Mouse (Mus musculus) liver, postnatal 0 days (tissue): ENCODE results near the gene Myct1. TPM values are rescaled to one million over a fixed set of nuclear protein-coding genes. Genes with fewer than 3 reads are reported as not detected.

ENCODE experiments used
- ATAC-seq: fragments of 200-750 bp; cut with Nextera tagmentation; 2 replicates; pipeline ENCODE4 v1.8.0; 2017; ENCODE audit warnings: mild to moderate bottlenecking, moderate library complexity
- DNase-seq: peaks from one replicate; pipeline ENCODE4 v3.0.0-alpha.2; 2016
- H3K27ac ChIP-seq: fragments of 300-500 bp; sonication (generic); 2 replicates; pipeline ENCODE4 v1.5.1; 2014; ENCODE audit warnings: antibody characterized with exemption, moderate library complexity, mild to moderate bottlenecking, low read depth
- H3K27me3 ChIP-seq: fragments of 300-500 bp; sonication (generic); 2 replicates; pipeline ENCODE4 v1.6.1; 2014; ENCODE audit warnings: low read length, control low read depth, mixed read lengths; ENCODE audit not compliant: insufficient read depth
- H3K36me3 ChIP-seq: fragments of 300-500 bp; sonication (generic); replicated peaks from 2 replicates; pipeline ENCODE4 v1.6.1; 2014; ENCODE audit warnings: mild to moderate bottlenecking, control low read depth, low read length, moderate library complexity, mixed read lengths; ENCODE audit not compliant: insufficient read depth
- H3K4me1 ChIP-seq: fragments of 300-500 bp; sonication (generic); 2 replicates; pipeline ENCODE4 v1.6.1; 2014; ENCODE audit warnings: antibody characterized with exemption, mild to moderate bottlenecking, control low read depth; ENCODE audit not compliant: insufficient read depth
- H3K4me2 ChIP-seq: fragments of 300-500 bp; sonication (generic); 2 replicates; pipeline ENCODE4 v1.6.1; 2014; ENCODE audit warnings: low read depth, mild to moderate bottlenecking, low read length, moderate library complexity, mixed read lengths
- H3K4me3 ChIP-seq: fragments of 300-500 bp; sonication (generic); 2 replicates; pipeline ENCODE4 v1.5.1; 2014; ENCODE audit warnings: low read depth, low read length
- H3K9ac ChIP-seq: fragments of 300-500 bp; sonication (generic); replicated peaks from 2 replicates; pipeline ENCODE4 v1.6.1; 2014; ENCODE audit warnings: mild to moderate bottlenecking, moderate library complexity
- H3K9me3 ChIP-seq: fragments of 300-500 bp; sonication (generic); 2 replicates; pipeline ENCODE4 v1.6.1; 2016; ENCODE audit warnings: mild to moderate bottlenecking, control low read depth, low read length, mixed read lengths
- CTCF ChIP-seq: sonication (generic); IDR thresholded peaks from 2 replicates; pipeline ENCODE4 v1.5.1; 2016; ENCODE audit warnings: antibody characterized with exemption, low read depth
- EP300 ChIP-seq: IDR thresholded peaks from 2 replicates; pipeline ENCODE4 v1.6.1; 2016; ENCODE audit warnings: antibody characterized with exemption, low read depth, mild to moderate bottlenecking
- WGBS: fragments of 180-500 bp; shearing (Covaris S2); extraction: QIAGEN DNeasy Blood & Tissue Kit; methylation state at CpG from one replicate; pipeline ENCODE4 v1.1.7; 2014; ENCODE audit not compliant: insufficient replicate concordance; 5-methylcytosine and 5-hydroxymethylcytosine counted together
- polyA plus RNA-seq: library from polyadenylated mRNA; unstranded; fragments of >200 nt; fragmentation: Nextera tagmentation; extraction: Ambion mirVana; gene quantifications from 2 replicates; pipeline ENCODE4 v1.2.1, GENCODE M21; 2015

The Myct1 gene
- polyA plus RNA-seq: 3.3 and 3.5 TPM in 2 replicates

DNA sequence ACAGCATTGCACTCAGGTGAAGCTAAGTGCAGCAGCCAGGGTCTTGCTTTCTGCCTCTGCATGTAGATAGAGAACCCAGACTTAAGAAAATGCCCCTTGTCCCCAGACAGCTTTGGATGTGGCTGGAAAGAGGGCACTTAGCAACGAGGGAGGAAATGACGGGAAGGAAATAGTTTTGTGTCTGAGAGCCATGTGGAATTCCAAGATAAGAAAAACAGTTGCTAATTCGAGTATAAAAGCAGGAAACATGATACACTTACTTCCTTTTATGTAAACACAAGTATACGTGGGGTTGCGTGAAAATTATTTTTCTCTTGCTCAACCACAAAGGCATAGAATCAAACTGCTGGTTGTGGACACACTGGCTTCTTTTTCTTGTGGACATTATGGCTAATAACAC is at the start of gene Myct1:
Myct1 (plus strand) TSS at position 312 of the 400 bp plus-strand sequence.
- no peak within 1 kb of the TSS for H3K9ac ChIP-seq
- no peaks in the 10 kb centered on the region for H3K27me3 ChIP-seq
- H3K9me3 ChIP-seq: no peaks in the 10 kb centered on the region
- H3K27ac ChIP-seq: no peak within 1 kb of the TSS
- no peaks in the 10 kb centered on the region for H3K4me1 ChIP-seq
- TF ChIP-seq CTCF (no peak), EP300 (peak; percentile 77)
- DNase-seq (no peak), ATAC-seq (no peak)
- no peaks in the 10 kb centered on the region for H3K36me3 ChIP-seq
- peak within 1 kb of the TSS; percentile 18 for H3K4me3 ChIP-seq
- WGBS: 16% methylated on average over 5 of the region's 5 CpGs
- no peak within 1 kb of the TSS for H3K4me2 ChIP-seq

GRCm38 (mm10) chr10:5546428-5546827 is 47.1 kb upstream of the Myct1 start:
- Histone ChIP-seq H3K36me3 (no peaks in the 10 kb centered on the region), H3K4me3 (no peak overlapping the region), H3K9me3 (no peaks in the 10 kb centered on the region), H3K27ac (no peak overlapping the region), H3K4me1 (peaks cover 3% of the 10 kb centered on the region), H3K9ac (no peak overlapping the region), H3K27me3 (peaks cover 7% of the 10 kb centered on the region), H3K4me2 (no peak overlapping the region)
- ATAC-seq: no peak
- no peak for DNase-seq
- WGBS: 74% methylated on average over 5 of the region's 5 CpGs
- TF ChIP-seq CTCF (no peak), EP300 (no peak)

DNA sequence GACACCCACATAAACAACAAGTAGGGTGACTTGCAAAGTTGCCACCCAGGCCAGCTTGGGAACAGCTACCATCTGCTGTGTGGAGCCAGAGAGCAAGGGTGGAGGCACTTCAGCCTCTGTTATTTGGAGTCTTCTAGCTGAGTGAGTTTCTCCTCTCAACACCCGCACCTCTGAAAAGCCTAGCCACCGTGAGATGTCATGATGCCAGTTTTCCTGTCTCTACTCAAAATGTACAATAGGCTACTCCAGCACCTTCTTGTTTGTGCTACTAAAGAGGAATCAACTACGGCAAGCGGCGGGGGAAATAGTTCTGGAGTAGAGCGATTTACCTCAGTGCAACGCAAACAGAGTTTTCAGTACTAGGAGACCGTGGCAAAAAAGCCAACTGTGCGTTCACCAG is 45.8 kb upstream of the Myct1 start:
- H3K36me3 ChIP-seq: no peaks in the 10 kb centered on the region
- ATAC-seq (no peak), DNase-seq (no peak)
- peaks cover 7% of the 10 kb centered on the region for H3K27me3 ChIP-seq
- TF ChIP-seq CTCF: no peak
- TF ChIP-seq EP300: no peak
- H3K4me2 ChIP-seq: peak overlapping the region; percentile 13; the same call in 1 of the 2 replicates
- 84% methylated on average over 9 of the region's 9 CpGs for WGBS
- H3K4me1 ChIP-seq: peaks cover 3% of the 10 kb centered on the region
- H3K4me3 ChIP-seq: no peak overlapping the region
- no peaks in the 10 kb centered on the region for H3K9me3 ChIP-seq
- H3K9ac ChIP-seq: no peak overlapping the region
- no peak overlapping the region for H3K27ac ChIP-seq

DNA sequence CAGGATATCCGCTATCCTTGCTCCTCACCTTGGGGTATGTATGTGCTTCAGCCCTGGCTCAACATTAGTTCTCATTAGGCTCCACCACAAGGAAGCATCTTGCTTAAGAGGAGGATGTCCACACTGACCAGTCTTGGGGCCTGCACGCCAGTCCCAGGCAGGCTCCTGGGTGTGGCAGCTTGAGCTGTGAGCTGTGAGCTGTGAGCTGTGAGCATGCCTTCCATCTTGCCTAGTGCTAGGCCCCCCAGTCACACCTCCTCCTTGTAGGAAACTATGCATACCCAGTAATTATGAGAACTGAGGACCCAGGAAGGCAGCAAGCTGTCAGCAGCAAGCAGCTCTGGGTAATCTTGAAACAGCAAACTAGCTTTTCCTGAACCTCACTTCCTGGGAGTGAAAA is 44.9 kb upstream of the Myct1 start:
- TF ChIP-seq EP300 (no peak), CTCF (no peak)
- Histone ChIP-seq H3K9ac (no peak overlapping the region), H3K27me3 (peaks cover 7% of the 10 kb centered on the region), H3K36me3 (no peaks in the 10 kb centered on the region), H3K27ac (peak overlapping the region; percentile 74; the same call in 1 of the 2 replicates), H3K9me3 (no peaks in the 10 kb centered on the region), H3K4me1 (peaks cover 3% of the 10 kb centered on the region), H3K4me2 (peak overlapping the region; percentile 24), H3K4me3 (no peak overlapping the region)
- ATAC-seq (peak; percentile 29; the same call in 1 of the 2 replicates), DNase-seq (peak; percentile 45)
- 73% methylated on average over 2 of the region's 2 CpGs for WGBS

- Histone ChIP-seq H3K9ac (no peak overlapping the region; the same call in 1 of the 2 replicates), H3K4me1 (peaks cover 3% of the 10 kb centered on the region), H3K27me3 (peaks cover 7% of the 10 kb centered on the region), H3K27ac (peak overlapping the region; percentile 58), H3K9me3 (no peaks in the 10 kb centered on the region), H3K36me3 (no peaks in the 10 kb centered on the region), H3K4me3 (peak overlapping the region; percentile 44), H3K4me2 (peak overlapping the region; percentile 66)
- TF ChIP-seq EP300: no peak
- no peak for TF ChIP-seq CTCF
- DNase-seq: no peak
- WGBS: 14% methylated on average over 6 of the region's 6 CpGs
- no peak for ATAC-seq
These were observed 43.8 kb upstream of the Myct1 start for GRCm38 (mm10) chr10:5549871-5550167.

GRCm38 (mm10) chr10:5550168-5551021 is 43.2 kb upstream of the Myct1 start:
- Histone ChIP-seq H3K36me3 (no peaks in the 10 kb centered on the region), H3K27me3 (peaks cover 7% of the 10 kb centered on the region), H3K4me2 (peak overlapping the region; percentile 66), H3K27ac (peak overlapping the region; percentile 58), H3K9ac (peak overlapping the region; percentile 18), H3K4me3 (peak overlapping the region; percentile 44), H3K4me1 (peaks cover 3% of the 10 kb centered on the region), H3K9me3 (no peaks in the 10 kb centered on the region)
- DNase-seq (peak; percentile 65), ATAC-seq (peak; percentile 60)
- 2% methylated on average over 44 of the region's 44 CpGs for WGBS
- TF ChIP-seq CTCF: peak; percentile 30; the same call in 1 of the 2 replicates
- TF ChIP-seq EP300: no peak
